Mouse (Mus musculus) lung, adult 2 months (tissue): ENCODE data around the gene Preb. TPM values are rescaled to one million over a fixed set of nuclear protein-coding genes. Genes with fewer than 3 reads are reported as not detected.

Experiments used
- DNase-seq: peaks from one replicate; pipeline ENCODE4 v3.0.0; 2022
- H3K4me1 ChIP-seq: fragments of 200-500 bp; 2 replicates; pipeline ENCODE4 v1.6.1; 2011; ENCODE audit warnings: low read length; ENCODE audit not compliant: control insufficient read depth, insufficient read depth
- H3K4me3 ChIP-seq: fragments of 200-500 bp; replicated peaks from 2 replicates; pipeline ENCODE3; 2011; ENCODE audit warnings: low read depth, mild to moderate bottlenecking, control low read depth, low read length; ENCODE audit errors: extremely low read depth
- CTCF ChIP-seq: fragments of 200-500 bp; IDR thresholded peaks from 2 replicates; pipeline ENCODE4 v1.5.1; 2011; ENCODE audit warnings: mild to moderate bottlenecking, low read length, control low read depth; ENCODE audit not compliant: insufficient read depth
- POLR2A ChIP-seq: fragments of 200-500 bp; IDR thresholded peaks from 2 replicates; pipeline ENCODE4 v1.6.1; 2011; ENCODE audit warnings: low read depth, mild to moderate bottlenecking, control low read depth, low read length, borderline replicate concordance; ENCODE audit errors: extremely low read depth
- WGBS: fragments of 180-500 bp; shearing (Covaris S2); methylation state at CpG from one replicate; pipeline ENCODE4 v1.1.7; 2018; 5-methylcytosine and 5-hydroxymethylcytosine counted together
- polyA plus RNA-seq: library from polyadenylated mRNA; depleted of rRNA; stranded (reverse); fragments of >200 nt; gene quantifications from 2 replicates; pipeline ENCODE4 v1.2.3, GENCODE M21; 2012

Preb gene
- polyA plus RNA-seq, 1 experiment: 253 TPM

- no peak overlapping the region for H3K4me3 ChIP-seq
- WGBS: 65% methylated on average over 5 of the region's 5 CpGs
- no peaks in the 10 kb centered on the region for H3K4me1 ChIP-seq
- no peak for TF ChIP-seq POLR2A
- DNase-seq: no peak
These were observed 33.0 kb upstream of the Preb start for GRCm38 (mm10) chr5:30992980-30993676.

DNA sequence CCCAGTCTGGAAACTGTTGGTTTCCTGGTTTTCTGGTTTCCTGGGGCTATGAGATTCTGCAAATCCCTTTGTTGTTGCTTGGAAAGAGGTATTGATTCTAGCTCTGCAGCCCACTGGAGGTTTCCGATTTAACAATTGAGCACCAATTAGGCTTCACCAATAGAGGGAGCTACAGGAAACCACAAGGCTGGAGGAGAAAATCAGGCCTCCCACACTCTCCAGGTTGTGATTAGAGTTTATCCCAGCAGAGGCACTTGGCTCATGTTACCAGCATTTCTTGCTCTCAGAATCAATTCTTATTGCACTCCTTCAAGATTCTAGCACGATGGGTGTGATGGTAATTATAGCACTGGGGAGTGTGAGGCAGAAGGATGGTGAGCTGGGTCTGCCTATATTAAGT lies 22.2 kb upstream of the Preb start:
- 24% methylated on average over 2 of the region's 2 CpGs for WGBS
- no peaks in the 10 kb centered on the region for H3K4me1 ChIP-seq
- TF ChIP-seq CTCF: peak; percentile 24; the same call in 1 of the 2 replicates
- no peak for TF ChIP-seq POLR2A
- DNase-seq: no peak
- H3K4me3 ChIP-seq: no peak overlapping the region

- TF ChIP-seq POLR2A: no peak
- no peak for TF ChIP-seq CTCF
- WGBS: 56% methylated on average over 9 of the region's 9 CpGs
- DNase-seq: no peak
- Histone ChIP-seq H3K4me3 (no peak overlapping the region), H3K4me1 (no peaks in the 10 kb centered on the region; the same call in 1 of the 2 replicates)
These were observed 14.9 kb upstream of the Preb start for GRCm38 (mm10) chr5:30974870-30975656.

GRCm38 (mm10) chr5:30969440-30969839 lies 9.3 kb upstream of the Preb start:
- 42% methylated on average over 2 of the region's 2 CpGs for WGBS
- no peak for TF ChIP-seq CTCF
- TF ChIP-seq POLR2A: no peak
- no peak for DNase-seq
- H3K4me3 ChIP-seq: no peak overlapping the region
- H3K4me1 ChIP-seq: peaks cover 5% of the 10 kb centered on the region

DNA sequence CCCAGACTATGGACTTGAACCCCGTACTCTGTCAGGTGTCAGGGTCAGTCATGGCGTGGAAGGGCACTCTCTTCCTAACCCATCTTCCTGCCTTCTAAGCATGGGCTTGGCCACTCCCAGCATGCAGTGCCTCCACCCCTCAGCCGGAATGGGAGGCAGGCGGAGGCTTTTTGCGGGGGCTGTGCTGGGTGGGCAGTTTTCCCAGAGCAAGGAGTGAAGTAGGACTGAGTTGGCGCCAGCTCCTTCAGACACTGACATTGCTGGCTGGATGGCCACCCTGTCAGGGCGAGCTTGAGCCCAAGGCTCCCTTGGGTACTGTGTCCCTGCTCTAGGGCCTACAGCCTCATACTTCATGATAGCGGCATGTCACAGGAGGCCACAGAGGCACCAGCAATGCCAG lies 8.3 kb upstream of the Preb start, which contains the start of gene Tcf23:
TSS of gene Tcf23 (plus strand) at position 247 of the 400 bp plus-strand sequence.
- 48% methylated on average over 8 of the region's 8 CpGs for WGBS
- no peak for DNase-seq

GRCm38 (mm10) chr5:30966189-30966588 lies 6.0 kb upstream of the Preb start:
- Histone ChIP-seq H3K4me1 (peaks cover 9% of the 10 kb centered on the region), H3K4me3 (no peak overlapping the region)
- TF ChIP-seq CTCF (no peak), POLR2A (no peak)
- DNase-seq: no peak
- 83% methylated on average over 4 of the region's 4 CpGs for WGBS

More for the DNA sequence above, 8.3 kb upstream of the Preb start, which contains the start of gene Tcf23:
- H3K4me3 ChIP-seq: no peak within 1 kb of the TSS
- peaks cover 5% of the 10 kb centered on the region for H3K4me1 ChIP-seq
- TF ChIP-seq POLR2A (no peak), CTCF (no peak)

DNA sequence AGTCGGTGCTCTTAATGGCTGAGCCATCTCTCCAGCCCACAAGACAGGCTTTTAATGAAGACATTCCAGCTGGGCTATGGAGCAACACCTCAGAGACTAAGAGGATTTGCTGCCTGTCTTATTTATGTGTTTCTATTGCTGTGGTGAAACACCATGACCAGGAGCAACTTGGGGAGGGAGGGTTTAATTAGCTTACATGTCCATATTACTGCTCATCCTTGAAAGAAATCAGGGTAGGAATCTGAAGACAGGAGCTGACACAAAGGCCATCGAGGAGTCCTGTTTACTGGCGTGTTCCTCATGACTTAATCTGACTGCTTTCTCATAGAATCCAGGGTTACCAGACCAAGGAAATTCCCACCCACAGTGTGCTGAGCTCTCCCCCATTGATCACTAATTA lies 3.8 kb upstream of the Preb start:
- WGBS: 82% methylated on average over 3 of the region's 3 CpGs
- DNase-seq: no peak
- no peak overlapping the region for H3K4me3 ChIP-seq
- peaks cover 17% of the 10 kb centered on the region for H3K4me1 ChIP-seq
- TF ChIP-seq CTCF (no peak), POLR2A (no peak)

DNA sequence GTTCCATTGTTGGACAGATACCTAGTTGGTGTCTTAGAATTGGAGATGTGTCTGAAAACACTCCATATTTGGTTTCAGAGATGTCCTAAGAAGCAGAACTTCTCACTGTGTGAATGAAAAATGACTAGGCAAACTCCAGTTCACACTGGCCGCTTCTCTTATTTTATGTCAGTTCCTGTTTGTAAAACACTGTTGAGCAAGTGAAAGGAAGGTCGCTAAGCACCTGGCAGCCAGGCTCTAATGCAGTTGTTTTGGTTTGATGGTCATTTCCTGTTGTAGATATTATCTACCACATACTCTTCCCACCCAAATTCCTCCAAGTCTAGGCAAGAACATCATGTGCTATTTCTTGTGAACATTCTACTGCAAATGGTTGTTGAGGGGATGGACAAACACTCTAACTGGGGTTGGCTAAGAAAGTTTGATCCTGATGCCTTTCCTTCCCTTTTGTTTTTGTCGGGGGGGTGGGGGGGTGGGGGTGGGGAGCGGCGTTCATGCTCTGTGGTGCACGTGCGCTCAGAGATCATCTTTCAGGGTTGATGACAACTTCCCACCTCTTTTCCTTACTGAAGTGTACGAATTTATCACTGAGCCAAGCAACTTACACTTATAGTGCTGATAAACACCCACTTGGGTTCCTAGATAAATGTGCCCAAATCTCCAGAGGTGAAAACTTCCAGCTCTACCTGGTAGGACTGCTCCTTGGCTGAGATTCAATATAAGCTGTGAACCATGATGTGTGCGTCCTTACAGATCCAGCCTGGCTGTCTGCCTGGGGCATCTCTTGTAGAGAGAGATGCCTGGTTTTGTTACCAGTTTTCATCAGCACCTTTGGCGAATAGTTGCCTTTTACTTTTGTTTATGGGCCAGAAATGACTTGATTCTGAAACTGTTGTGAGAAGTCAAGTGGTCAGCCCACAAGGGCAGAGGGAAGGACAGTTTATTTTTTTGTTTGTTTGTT lies 1.7 kb upstream of the Preb start:
- H3K4me3 ChIP-seq: no peak overlapping the region
- H3K4me1 ChIP-seq: peaks cover 19% of the 10 kb centered on the region
- WGBS: 36% methylated on average over 10 of the region's 10 CpGs
- TF ChIP-seq POLR2A (no peak), CTCF (no peak)
- DNase-seq: no peak

GRCm38 (mm10) chr5:30960814-30961213 lies 653 bp upstream of the Preb start:
- H3K4me1 ChIP-seq: peaks cover 19% of the 10 kb centered on the region
- no peak for DNase-seq
- TF ChIP-seq CTCF: no peak
- H3K4me3 ChIP-seq: no peak overlapping the region
- 87% methylated on average over 2 of the region's 2 CpGs for WGBS
